Mouse (Mus musculus) limb, embryonic 14.5 days (tissue): ENCODE measurements at regions not wholly inside any gene's neighbourhood (a gene's known extent, or its start where the extent isn't known, plus 50 kb on each side); places are given as distances from the start of the nearest gene placed in this dataset.
"Not testable (repeated sequence)": the region's sequence is repeated elsewhere in the genome, so short reads cannot be mapped to it uniquely, and the experiment has no call there.

Source experiments
- ATAC-seq: fragments of 200-750 bp; cut with Nextera tagmentation; 2 replicates; pipeline ENCODE4 v1.8.0; 2017; ENCODE audit warnings: low read depth, moderate number of reproducible peaks, moderate TSS enrichment; ENCODE audit not compliant: low FRiP score
- DNase-seq: peaks from one replicate; pipeline ENCODE4 v3.0.0-alpha.2; 2015; ENCODE audit warnings: low spot score
- H3K27ac ChIP-seq: fragments of 300-500 bp; sonication (generic); replicated peaks from 2 replicates; pipeline ENCODE4 v1.5.1; 2014; ENCODE audit warnings: low read depth, mild to moderate bottlenecking, low read length, moderate library complexity, mixed read lengths
- H3K27me3 ChIP-seq: fragments of 300-500 bp; sonication (generic); 2 replicates; pipeline ENCODE4 v1.6.1; 2014; ENCODE audit warnings: low read length, mixed read lengths; ENCODE audit not compliant: control insufficient read depth, insufficient read depth
- H3K36me3 ChIP-seq: fragments of 300-500 bp; sonication (generic); 2 replicates; pipeline ENCODE4 v1.6.1; 2014; ENCODE audit warnings: mild to moderate bottlenecking, low read length, moderate library complexity, mixed read lengths; ENCODE audit not compliant: control insufficient read depth, insufficient read depth
- H3K4me1 ChIP-seq: fragments of 300-500 bp; sonication (generic); 2 replicates; pipeline ENCODE4 v1.6.1; 2014; ENCODE audit warnings: antibody characterized with exemption, low read length, mixed read lengths; ENCODE audit not compliant: control insufficient read depth, insufficient read depth
- H3K4me2 ChIP-seq: fragments of 300-500 bp; sonication (generic); replicated peaks from 2 replicates; pipeline ENCODE4 v1.6.1; 2014; ENCODE audit warnings: low read depth, mild to moderate bottlenecking, low read length, moderate library complexity; ENCODE audit not compliant: severe bottlenecking
- H3K4me3 ChIP-seq: fragments of 300-500 bp; sonication (generic); replicated peaks from 2 replicates; pipeline ENCODE4 v1.5.1; 2014; ENCODE audit warnings: low read length
- H3K9ac ChIP-seq: fragments of 300-500 bp; sonication (generic); 2 replicates; pipeline ENCODE4 v1.6.1; 2014; ENCODE audit warnings: mild to moderate bottlenecking, low read depth, low read length, moderate library complexity; ENCODE audit not compliant: severe bottlenecking
- H3K9me3 ChIP-seq: fragments of 300-500 bp; sonication (generic); 2 replicates; pipeline ENCODE4 v1.6.1; 2016; ENCODE audit warnings: low read length; ENCODE audit not compliant: control insufficient read depth
- POLR2A ChIP-seq: fragments of 200-500 bp; IDR thresholded peaks from 2 replicates; pipeline ENCODE4 v1.8.0; 2012; ENCODE audit warnings: inconsistent platforms, mild to moderate bottlenecking, moderate library complexity, borderline replicate concordance; ENCODE audit not compliant: insufficient read depth, insufficient read length; ENCODE audit errors: extremely low read depth
- WGBS: fragments of 180-500 bp; shearing (Covaris S2); extraction: QIAGEN DNeasy Blood & Tissue Kit; methylation state at CpG from one replicate; pipeline ENCODE4 v1.1.7; 2014; 5-methylcytosine and 5-hydroxymethylcytosine counted together

- H3K27me3 ChIP-seq, H3K27ac ChIP-seq, H3K4me2 ChIP-seq, H3K9me3 ChIP-seq, H3K36me3 ChIP-seq, H3K9ac ChIP-seq, ATAC-seq, H3K4me1 ChIP-seq, DNase-seq, H3K4me3 ChIP-seq: not testable (repeated sequence)
- 95% methylated on average over 16 of the region's 16 CpGs for WGBS
Measured at GRCm38 (mm10) chr8:118209301-118209700, 74.2 kb upstream of the Cdh13 start.

GRCm38 (mm10) chr8:118190866-118191265, 92.7 kb upstream of the Cdh13 start:
- H3K4me3 ChIP-seq, result no peak overlapping the region
- H3K27me3 ChIP-seq, result no peaks in the 10 kb centered on the region
- H3K36me3 ChIP-seq, result no peaks in the 10 kb centered on the region
- no peaks in the 10 kb centered on the region for H3K9me3 ChIP-seq
- no peak overlapping the region for H3K9ac ChIP-seq
- ATAC-seq (no peak), DNase-seq (peak; percentile 6)
- 81% methylated on average over 6 of the region's 6 CpGs for WGBS
- H3K4me1 ChIP-seq, result no peaks in the 10 kb centered on the region
- H3K27ac ChIP-seq, result no peak overlapping the region
- H3K4me2 ChIP-seq, result no peak overlapping the region
- no peak for TF ChIP-seq POLR2A

- Histone ChIP-seq H3K4me3 (no peak overlapping the region), H3K36me3 (no peaks in the 10 kb centered on the region), H3K9me3 (no peaks in the 10 kb centered on the region), H3K27ac (no peak overlapping the region), H3K27me3 (no peaks in the 10 kb centered on the region), H3K4me1 (no peaks in the 10 kb centered on the region), H3K9ac (no peak overlapping the region), H3K4me2 (no peak overlapping the region)
- DNase-seq (no peak), ATAC-seq (no peak)
- TF ChIP-seq POLR2A, result no peak
- 78% methylated on average over 15 of the region's 15 CpGs for WGBS
Measured at GRCm38 (mm10) chr8:118189226-118189625, 94.3 kb upstream of the Cdh13 start.

GRCm38 (mm10) chr8:118169001-118169413, 114.5 kb upstream of the Cdh13 start:
- peak; percentile 9 for DNase-seq
- WGBS, result 72% methylated on average over 7 of the region's 7 CpGs
- H3K27ac ChIP-seq, result no peak overlapping the region
- no peak overlapping the region for H3K4me3 ChIP-seq
- no peak for ATAC-seq
- H3K9me3 ChIP-seq, result no peaks in the 10 kb centered on the region
- no peak overlapping the region for H3K9ac ChIP-seq
- H3K27me3 ChIP-seq, result no peaks in the 10 kb centered on the region
- H3K4me2 ChIP-seq, result no peak overlapping the region
- no peak for TF ChIP-seq POLR2A
- no peaks in the 10 kb centered on the region for H3K4me1 ChIP-seq
- H3K36me3 ChIP-seq, result no peaks in the 10 kb centered on the region

- Histone ChIP-seq H3K9ac (no peak overlapping the region), H3K4me2 (no peak overlapping the region), H3K36me3 (no peaks in the 10 kb centered on the region), H3K9me3 (no peaks in the 10 kb centered on the region), H3K4me3 (no peak overlapping the region), H3K27ac (no peak overlapping the region), H3K4me1 (no peaks in the 10 kb centered on the region), H3K27me3 (no peaks in the 10 kb centered on the region)
- 82% methylated on average over 10 of the region's 10 CpGs for WGBS
- ATAC-seq (peak; percentile 67; the same call in 1 of the 2 replicates), DNase-seq (peak; percentile 52)
- TF ChIP-seq POLR2A, result no peak
Measured at GRCm38 (mm10) chr8:118162171-118162570, 121.4 kb upstream of the Cdh13 start.

- Histone ChIP-seq H3K4me2 (no peak overlapping the region), H3K27me3 (no peaks in the 10 kb centered on the region), H3K9me3 (no peaks in the 10 kb centered on the region), H3K9ac (no peak overlapping the region), H3K4me1 (no peaks in the 10 kb centered on the region; the same call in 1 of the 2 replicates), H3K4me3 (no peak overlapping the region), H3K36me3 (no peaks in the 10 kb centered on the region), H3K27ac (no peak overlapping the region)
- TF ChIP-seq POLR2A, result no peak
- no peak for DNase-seq
- ATAC-seq, result no peak
- WGBS, result 78% methylated on average over 10 of the region's 10 CpGs
Measured at GRCm38 (mm10) chr8:118147359-118148205, 136.0 kb upstream of the Cdh13 start.
